Mouse (Mus musculus): ENCODE results near the gene Olfr45. TPM values are rescaled to one million over a fixed set of nuclear protein-coding genes. Genes with fewer than 3 reads are reported as not detected.

Olfr45 gene
- polyA plus RNA-seq, 1 experiment from 2014 or later, result not detected

GRCm38 (mm10) chr7:140725558-140725957 lies 43.8 kb downstream of the Olfr45 start:
- ChIA-PET CTCF (no interaction called here), POLR2A (no interaction called here)
- no peak for TF ChIP-seq CTCF (IDR thresholded peaks at IDR 0.05)
- in situ Hi-C loops (cut with MboI; ENCODE audit: low pct_unique_long_range_greater_than_20kb), result no loop called here
- ATAC-seq (no peak), DNase-seq (ENCODE audit: low read depth, low spot score) (no peak)
- H3K27me3 ChIP-seq, result peaks cover 11% of the 10 kb centered on the region

- ChIA-PET CTCF (no interaction called here), POLR2A (no interaction called here)
- no peak for DNase-seq (ENCODE audit: low read depth, low spot score)
- ATAC-seq, result no peak
- peaks cover 10% of the 10 kb centered on the region for H3K27me3 ChIP-seq
- no peak for TF ChIP-seq CTCF (IDR thresholded peaks at IDR 0.05)
- in situ Hi-C loops (cut with MboI; ENCODE audit: low pct_unique_long_range_greater_than_20kb), result no loop called here
Measured at GRCm38 (mm10) chr7:140733162-140733561, 51.4 kb downstream of the Olfr45 start.

Other genes with a start within 250 kb of the Olfr45 start
- gene Olfr533, start 218.6 kb upstream of the Olfr45 start, polyA plus RNA-seq (2021), result not detected
- not detected for gene Olfr535, start 197.7 kb upstream of the Olfr45 start, polyA plus RNA-seq (2021)
- not detected for gene Olfr536, start 174.6 kb upstream of the Olfr45 start, polyA plus RNA-seq (2021)
- gene Olfr538, start 114.1 kb upstream of the Olfr45 start, polyA plus RNA-seq (2021), result not detected
- gene Olfr46, start 80.7 kb upstream of the Olfr45 start, polyA plus RNA-seq (2021), result not detected
- gene Olfr61, start 53.0 kb upstream of the Olfr45 start, polyA plus RNA-seq (2021), result not detected
- gene Olfr53, start 35.5 kb upstream of the Olfr45 start, polyA plus RNA-seq (2021), result not detected
- not detected for gene Olfr539, start 22.0 kb upstream of the Olfr45 start, polyA plus RNA-seq (2021)
- gene Olfr541, start 15.3 kb downstream of the Olfr45 start, polyA plus RNA-seq (2021), result not detected
- gene Cyp2e1, start 81.8 kb downstream of the Olfr45 start, polyA plus RNA-seq (2021), result not detected
- gene Syce1, start 105.9 kb downstream of the Olfr45 start, polyA plus RNA-seq (2021), result not detected
- not detected for gene Zfp941, start 140.2 kb downstream of the Olfr45 start, polyA plus RNA-seq (2021)
- 0.18 TPM for gene Urah, start 153.1 kb downstream of the Olfr45 start, polyA plus RNA-seq (2021)
- gene Scgb1c1, start 163.6 kb downstream of the Olfr45 start, polyA plus RNA-seq (2021), result 0.23 TPM
- 0.31 TPM for gene Odf3, start 165.9 kb downstream of the Olfr45 start, polyA plus RNA-seq (2021)
- not detected for gene Gm45785, start 174.4 kb downstream of the Olfr45 start, polyA plus RNA-seq (2021)
- gene Ric8a, start 175.0 kb downstream of the Olfr45 start, polyA plus RNA-seq (2021), result 67.0 TPM
- 28.0 TPM for gene Bet1l, start 175.6 kb downstream of the Olfr45 start, polyA plus RNA-seq (2021)
- 148 TPM for gene Psmd13, start 200.0 kb downstream of the Olfr45 start, polyA plus RNA-seq (2021)
- gene Sirt3, start 200.4 kb downstream of the Olfr45 start, polyA plus RNA-seq (2021), result 48.3 TPM
- gene Cox8b, start 218.5 kb downstream of the Olfr45 start, polyA plus RNA-seq (2021), result not detected
- not detected for gene Nlrp6, start 239.0 kb downstream of the Olfr45 start, polyA plus RNA-seq (2021)

Measured in Patski (cell line).